Mouse (Mus musculus): ENCODE data around the gene Gopc. TPM values are rescaled to one million over a fixed set of nuclear protein-coding genes. Genes with fewer than 3 reads are reported as not detected.
A peak's percentile ranks its signal among the peaks of the same experiment; 100 is the strongest.

Gopc gene
- polyA plus RNA-seq (2016; fragmentation: Nextera tagmentation; extraction: Ambion mirVana): 9.9 and 10.5 TPM in 2 replicates

DNA sequence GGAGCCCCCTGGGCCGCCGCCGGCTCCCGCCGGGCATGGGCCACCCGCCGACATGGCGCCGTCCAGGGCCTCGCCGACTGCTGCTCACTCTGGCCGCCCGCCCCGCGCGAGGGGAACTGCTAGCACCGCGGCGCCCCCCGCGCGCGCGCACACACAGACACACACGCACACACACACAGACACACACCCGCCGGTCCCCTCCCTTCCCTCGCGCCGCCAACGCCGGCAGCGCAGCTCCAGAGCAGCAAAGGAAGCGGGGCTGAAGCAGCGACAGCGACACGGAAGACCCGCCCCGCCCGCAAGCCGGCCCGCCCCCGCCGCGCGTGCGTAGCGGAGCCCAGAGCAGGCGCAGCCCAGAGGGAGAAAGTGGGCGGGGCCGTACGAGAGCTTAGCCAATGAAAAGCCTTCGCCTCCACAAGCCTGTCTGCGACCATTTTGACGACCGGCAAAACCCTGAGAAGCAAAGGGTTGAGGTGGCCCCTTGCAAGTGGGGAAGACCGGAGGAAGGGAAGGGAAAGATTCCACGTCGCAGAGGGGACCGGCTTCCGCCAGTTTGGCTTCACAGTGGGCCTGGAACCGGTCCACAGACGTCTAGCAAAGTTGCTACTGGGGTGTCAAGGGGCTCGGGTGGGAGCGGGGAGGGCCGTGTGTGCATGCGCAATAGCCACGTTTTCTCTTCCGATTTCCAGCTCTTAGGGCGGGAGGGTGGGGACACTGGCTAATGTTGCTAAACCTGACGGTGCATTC lies at the start of gene Gopc:
Gene Gopc (minus strand): TSS at position 280 of the 747 bp plus-strand sequence.
- H3K9me3 ChIP-seq (replicated peaks): no peaks in the 10 kb centered on the region
- peak within 1 kb of the TSS; percentile 92 for H3K4me2 ChIP-seq
- peak; percentile 96 for ATAC-seq
- H3K27ac ChIP-seq: peak within 1 kb of the TSS; percentile 88
- peak within 1 kb of the TSS; percentile 93 for H3K4me3 ChIP-seq
- peak within 1 kb of the TSS; percentile 96 for H3K9ac ChIP-seq
- no peaks in the 10 kb centered on the region for H3K27me3 ChIP-seq (replicated peaks)
- H3K36me3 ChIP-seq: no peaks in the 10 kb centered on the region
- peaks cover 35% of the 10 kb centered on the region for H3K4me1 ChIP-seq
- 1% methylated on average over 70 of the region's 71 CpGs for WGBS (ENCODE audit: insufficient replicate concordance)

DNA sequence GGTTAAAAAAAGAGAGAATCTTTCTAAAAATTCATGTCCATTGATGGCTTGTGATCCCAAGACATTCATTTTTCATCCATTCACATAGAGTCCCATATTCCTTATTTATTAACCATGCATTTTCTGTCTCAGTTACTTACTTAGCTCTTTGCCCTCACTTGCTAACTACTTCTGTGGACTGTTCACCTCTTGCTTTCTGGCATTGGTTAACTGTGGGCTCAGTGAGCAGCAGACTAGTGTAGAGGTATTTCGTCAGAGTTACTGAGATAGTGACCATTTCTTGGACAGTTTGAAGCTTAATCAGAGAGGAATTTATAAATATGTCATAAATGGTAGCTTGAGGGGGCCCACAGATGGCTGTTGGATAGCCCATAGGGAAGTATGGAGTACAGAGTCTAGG lies 49.0 kb upstream of the Gopc start:
- H3K9me3 ChIP-seq (replicated peaks): no peaks in the 10 kb centered on the region
- H3K4me1 ChIP-seq: 0 out of 2 replicates have a peak, but pooled peaks cover 3% of the 10 kb centered on the region
- ATAC-seq: no peak
- no peak overlapping the region for H3K4me3 ChIP-seq
- no peak overlapping the region for H3K9ac ChIP-seq
- no peak overlapping the region for H3K27ac ChIP-seq
- H3K36me3 ChIP-seq: peaks cover 67% of the 10 kb centered on the region
- no peaks in the 10 kb centered on the region for H3K27me3 ChIP-seq (replicated peaks)
- 71% methylated on average over 1 of the region's 1 CpGs for WGBS (ENCODE audit: insufficient replicate concordance)
- H3K4me2 ChIP-seq: no peak overlapping the region

DNA sequence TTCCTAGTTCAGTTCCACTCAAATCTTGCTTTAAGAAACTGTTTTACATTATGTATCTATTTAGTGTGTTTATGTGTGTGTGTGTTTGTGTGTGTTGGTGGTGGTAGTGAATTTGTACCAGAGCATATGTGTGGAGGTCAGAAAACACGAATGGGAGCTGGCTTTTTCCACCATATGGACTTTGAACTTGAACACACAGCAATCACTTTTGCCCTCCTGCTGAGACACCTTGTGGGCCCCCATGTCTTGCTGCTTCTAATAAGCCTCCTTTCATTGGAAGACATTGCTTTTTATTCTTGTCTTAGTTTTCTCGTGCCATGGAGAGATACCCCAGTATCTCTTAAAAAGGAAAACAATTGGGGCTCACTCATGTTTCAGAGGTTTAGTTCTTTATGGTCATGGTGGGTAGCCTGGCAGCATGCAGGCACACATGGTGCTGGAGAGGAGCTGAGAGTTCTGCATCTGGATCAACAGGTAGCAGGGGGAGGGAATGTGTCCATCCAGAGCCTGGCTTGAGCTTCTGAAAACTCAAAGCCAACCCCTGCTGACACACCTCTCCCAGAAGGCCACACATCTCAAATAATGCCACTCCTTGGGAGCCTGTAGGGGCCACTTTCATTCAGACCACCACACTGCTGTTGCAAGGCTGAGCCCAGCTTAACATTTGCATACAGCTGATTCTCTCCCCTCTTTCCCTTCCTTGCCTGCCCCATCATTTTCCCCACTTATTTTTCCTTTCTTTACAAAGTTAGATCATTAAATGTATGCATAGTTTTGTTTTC lies 45.9 kb upstream of the Gopc start:
- no peak overlapping the region for H3K27ac ChIP-seq
- H3K9me3 ChIP-seq (replicated peaks): no peaks in the 10 kb centered on the region
- 63% methylated on average over 2 of the region's 2 CpGs for WGBS (ENCODE audit: insufficient replicate concordance)
- ATAC-seq: no peak
- H3K4me3 ChIP-seq: no peak overlapping the region
- H3K36me3 ChIP-seq: peaks cover 39% of the 10 kb centered on the region
- no peak overlapping the region for H3K4me2 ChIP-seq
- H3K9ac ChIP-seq: no peak overlapping the region
- H3K27me3 ChIP-seq (replicated peaks): no peaks in the 10 kb centered on the region
- 0 out of 2 replicates have a peak, but pooled peaks cover 10% of the 10 kb centered on the region for H3K4me1 ChIP-seq

DNA sequence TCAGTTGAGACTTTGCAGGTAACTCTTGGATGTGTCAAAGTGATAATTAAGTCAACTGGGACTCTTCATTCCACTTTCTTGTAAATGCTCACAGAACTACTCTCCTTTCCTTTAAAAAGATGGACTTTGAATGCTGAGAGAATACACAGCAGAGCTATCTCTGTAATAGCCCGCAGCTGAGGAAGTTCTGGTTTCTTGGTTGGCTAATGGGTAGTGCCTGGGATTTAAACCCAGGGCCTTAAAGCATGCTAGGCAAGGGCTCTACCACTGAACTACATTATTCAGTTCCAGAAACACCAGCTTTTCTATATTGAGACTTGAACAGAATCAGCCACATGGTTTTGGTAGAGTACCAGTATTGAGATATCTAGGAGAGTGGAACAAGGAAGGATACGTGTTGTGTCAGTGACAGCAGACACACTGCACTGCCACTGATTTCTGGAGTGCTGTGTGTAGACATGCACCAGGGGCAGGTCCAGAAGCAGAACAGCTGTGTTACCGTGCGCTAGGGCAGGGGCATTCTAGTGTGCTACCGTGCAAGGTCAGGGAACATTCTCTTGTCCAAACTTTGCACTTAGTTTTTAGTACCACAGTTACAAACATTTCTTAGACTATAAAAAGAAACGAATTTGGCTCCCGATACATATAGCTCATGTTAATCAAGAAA lies 44.5 kb upstream of the Gopc start:
- no peak overlapping the region for H3K4me2 ChIP-seq
- 0 out of 2 replicates have a peak, but pooled peaks cover 10% of the 10 kb centered on the region for H3K4me1 ChIP-seq
- no peak overlapping the region for H3K27ac ChIP-seq
- no peak overlapping the region for H3K4me3 ChIP-seq
- H3K9me3 ChIP-seq (replicated peaks): no peaks in the 10 kb centered on the region
- H3K27me3 ChIP-seq (replicated peaks): no peaks in the 10 kb centered on the region
- WGBS (ENCODE audit: insufficient replicate concordance): 79% methylated on average over 7 of the region's 7 CpGs
- no peak for ATAC-seq
- peaks cover 26% of the 10 kb centered on the region for H3K36me3 ChIP-seq
- no peak overlapping the region for H3K9ac ChIP-seq

DNA sequence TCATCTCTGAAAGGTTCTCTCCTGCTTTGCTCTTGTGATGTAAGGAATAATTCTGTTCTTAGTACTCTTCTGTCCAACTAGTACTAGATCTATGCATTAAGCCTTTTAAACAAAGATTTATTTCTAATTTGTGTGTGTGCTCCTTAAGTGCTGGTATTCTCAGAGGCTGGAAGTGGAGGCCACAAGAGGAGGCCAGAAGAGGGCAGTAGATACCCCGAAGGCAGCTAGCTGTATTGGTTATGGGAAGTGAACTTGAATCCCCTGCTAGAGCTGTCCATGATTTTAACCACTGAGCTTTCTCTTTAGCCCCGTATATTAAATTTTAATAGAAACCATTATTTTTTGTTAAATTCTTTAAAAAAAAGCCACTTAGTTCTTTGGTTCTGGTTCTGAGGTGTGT lies 41.2 kb upstream of the Gopc start:
- Histone ChIP-seq H3K36me3 (peaks cover 3% of the 10 kb centered on the region; the same call in 1 of the 2 replicates), H3K4me1 (peaks cover 35% of the 10 kb centered on the region), H3K4me3 (no peak overlapping the region), H3K9me3 (replicated peaks) (no peaks in the 10 kb centered on the region), H3K27ac (no peak overlapping the region), H3K27me3 (replicated peaks) (no peaks in the 10 kb centered on the region), H3K4me2 (no peak overlapping the region), H3K9ac (no peak overlapping the region)
- ATAC-seq: no peak
- 50% methylated on average over 2 of the region's 2 CpGs for WGBS (ENCODE audit: insufficient replicate concordance)

DNA sequence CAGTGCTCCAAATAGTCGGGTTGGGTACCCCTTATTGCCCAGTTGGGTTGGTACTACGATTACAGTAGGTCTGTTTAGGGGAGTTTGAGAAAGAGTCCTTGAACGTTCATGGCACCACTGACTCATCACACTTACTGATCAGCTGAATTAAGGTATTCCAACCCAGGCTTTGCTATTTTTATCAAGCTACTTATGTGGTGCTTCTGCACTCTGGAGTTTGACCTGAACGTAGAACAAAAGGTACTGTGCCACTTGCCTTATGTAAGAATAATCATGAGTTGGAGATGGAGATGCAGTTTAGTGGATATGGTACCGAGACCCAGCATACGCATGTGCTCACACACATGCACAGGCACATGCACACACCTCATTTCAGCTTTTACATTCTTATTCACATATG lies 39.8 kb upstream of the Gopc start:
- no peak overlapping the region for H3K9ac ChIP-seq
- no peak overlapping the region for H3K4me2 ChIP-seq
- no peak for ATAC-seq
- 76% methylated on average over 6 of the region's 6 CpGs for WGBS (ENCODE audit: insufficient replicate concordance)
- no peak overlapping the region for H3K27ac ChIP-seq
- peaks cover 41% of the 10 kb centered on the region for H3K4me1 ChIP-seq
- H3K27me3 ChIP-seq (replicated peaks): no peaks in the 10 kb centered on the region
- H3K4me3 ChIP-seq: no peak overlapping the region
- peaks cover 3% of the 10 kb centered on the region; the same call in 1 of the 2 replicates for H3K36me3 ChIP-seq
- no peaks in the 10 kb centered on the region for H3K9me3 ChIP-seq (replicated peaks)

DNA sequence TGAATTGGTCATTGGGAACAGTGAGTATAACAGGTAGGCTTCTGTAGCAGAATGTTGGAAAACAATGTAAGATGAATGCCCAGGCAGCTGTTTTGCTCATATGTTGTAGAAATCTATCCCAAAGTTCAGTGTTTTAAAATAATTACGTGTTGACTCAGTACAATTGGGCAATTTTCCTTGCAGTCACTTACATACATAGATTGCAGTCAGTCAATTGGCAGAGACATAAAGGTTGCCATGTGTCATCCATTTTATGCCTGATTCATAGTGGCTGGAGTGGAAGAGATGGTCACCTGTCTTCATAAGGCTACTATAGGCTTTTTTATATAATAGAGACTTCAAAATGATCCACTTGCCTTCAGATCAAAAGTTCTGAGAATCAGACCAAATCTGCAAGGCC lies 38.6 kb upstream of the Gopc start:
- Histone ChIP-seq H3K27me3 (replicated peaks) (no peaks in the 10 kb centered on the region), H3K9ac (no peak overlapping the region), H3K27ac (no peak overlapping the region), H3K4me2 (no peak overlapping the region), H3K9me3 (replicated peaks) (no peaks in the 10 kb centered on the region), H3K4me1 (peaks cover 50% of the 10 kb centered on the region), H3K4me3 (no peak overlapping the region), H3K36me3 (peaks cover under 1% of the 10 kb centered on the region; the same call in 1 of the 2 replicates)
- ATAC-seq: no peak
- 72% methylated on average over 1 of the region's 1 CpGs for WGBS (ENCODE audit: insufficient replicate concordance)

DNA sequence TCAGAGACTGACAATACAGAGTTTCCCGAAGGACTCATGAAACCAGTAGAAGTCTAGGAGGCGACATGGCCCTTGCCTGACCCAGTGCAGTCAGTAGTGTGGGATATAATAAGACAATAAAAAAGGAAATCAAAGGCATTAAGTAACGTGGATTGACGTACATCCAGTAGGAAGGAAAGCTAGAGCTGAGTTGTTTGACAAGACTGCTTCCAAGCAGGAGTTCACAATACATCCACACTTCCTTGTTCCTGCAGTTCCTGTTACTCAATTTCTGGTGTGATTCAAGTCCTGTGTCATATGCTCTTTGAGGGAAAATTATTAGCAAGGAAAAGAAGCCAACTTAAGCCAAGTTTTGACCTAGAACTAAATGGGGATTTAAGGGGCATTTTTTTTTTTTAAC lies 37.5 kb upstream of the Gopc start:
- H3K4me2 ChIP-seq: peak overlapping the region; percentile 89
- H3K4me1 ChIP-seq: peaks cover 50% of the 10 kb centered on the region
- peak overlapping the region; percentile 95; the same call in 1 of the 2 replicates for H3K9ac ChIP-seq
- H3K27ac ChIP-seq: no peak overlapping the region
- ATAC-seq: no peak
- no peaks in the 10 kb centered on the region for H3K9me3 ChIP-seq (replicated peaks)
- peak overlapping the region; percentile 96 for H3K4me3 ChIP-seq
- WGBS (ENCODE audit: insufficient replicate concordance): 63% methylated on average over 4 of the region's 4 CpGs
- H3K27me3 ChIP-seq (replicated peaks): no peaks in the 10 kb centered on the region
- H3K36me3 ChIP-seq: no peaks in the 10 kb centered on the region

DNA sequence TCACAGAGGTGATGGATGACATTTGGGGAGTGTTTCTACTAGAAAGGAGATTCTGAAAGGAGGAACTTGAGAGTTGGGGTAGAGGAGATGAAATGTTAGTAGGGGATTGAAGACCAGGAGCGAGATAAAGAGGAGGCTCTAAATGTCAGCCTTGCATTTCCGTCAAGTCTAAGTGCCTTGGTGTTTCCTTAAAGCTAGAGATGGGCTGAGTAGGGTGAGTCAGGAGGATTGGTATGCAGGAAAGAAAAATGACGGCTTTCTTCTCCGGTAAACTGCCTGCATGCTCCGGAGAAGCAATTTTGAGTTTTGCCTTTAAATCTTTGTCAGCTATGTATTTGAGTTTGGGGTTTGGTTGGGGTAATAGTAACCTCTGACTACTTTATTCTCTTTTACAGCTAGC lies 37.0 kb upstream of the Gopc start:
- Histone ChIP-seq H3K4me2 (peak overlapping the region; percentile 89), H3K36me3 (no peaks in the 10 kb centered on the region), H3K9ac (peak overlapping the region; percentile 95), H3K9me3 (replicated peaks) (no peaks in the 10 kb centered on the region), H3K27me3 (replicated peaks) (no peaks in the 10 kb centered on the region), H3K27ac (peak overlapping the region; percentile 84; the same call in 1 of the 2 replicates), H3K4me1 (peaks cover 50% of the 10 kb centered on the region), H3K4me3 (peak overlapping the region; percentile 96)
- 23% methylated on average over 5 of the region's 5 CpGs for WGBS (ENCODE audit: insufficient replicate concordance)
- ATAC-seq: no peak

DNA sequence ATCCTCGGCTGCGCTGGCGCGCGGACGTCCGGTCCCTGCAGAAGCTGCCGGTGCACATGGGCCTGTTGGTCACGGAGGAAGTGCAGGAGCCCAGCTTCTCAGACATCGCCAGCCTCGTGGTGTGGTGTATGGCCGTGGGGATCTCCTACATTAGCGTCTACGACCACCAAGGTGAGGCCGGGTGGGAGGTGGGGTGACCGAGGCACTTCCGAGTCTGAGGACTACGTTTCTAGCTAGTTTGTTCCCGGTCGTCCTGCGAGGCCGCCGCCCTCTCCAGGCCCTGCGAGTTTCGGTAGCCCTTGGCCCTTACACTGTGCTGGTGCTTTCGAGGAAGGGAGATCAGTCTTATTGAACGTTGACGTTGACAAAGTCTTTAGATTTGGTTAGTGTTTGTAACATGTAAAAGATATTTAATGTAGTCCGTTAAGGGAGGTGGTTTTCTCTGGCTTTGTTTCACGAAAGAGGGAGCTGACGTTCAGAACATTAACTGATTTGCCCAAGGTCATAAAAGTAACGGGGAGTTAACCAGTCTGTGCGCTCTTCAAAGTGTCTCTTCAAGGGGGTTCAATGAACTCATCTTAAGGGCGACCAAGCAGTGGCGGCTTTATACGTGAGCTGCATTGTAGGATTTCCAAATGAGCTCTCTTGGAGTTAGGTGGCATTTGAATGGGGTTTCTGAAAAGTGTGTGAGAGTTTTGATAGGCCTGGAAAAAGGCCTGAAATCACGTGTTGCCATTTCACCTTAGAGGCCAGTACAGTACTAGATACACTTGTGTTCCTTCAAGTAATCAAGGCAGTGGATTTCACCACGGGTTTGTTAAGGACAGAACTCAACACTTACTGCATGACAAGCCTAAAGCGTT lies 36.3 kb upstream of the Gopc start:
- Histone ChIP-seq H3K36me3 (no peaks in the 10 kb centered on the region), H3K9ac (peak overlapping the region; percentile 95), H3K27ac (peak overlapping the region; percentile 84), H3K9me3 (replicated peaks) (no peaks in the 10 kb centered on the region), H3K4me1 (peaks cover 44% of the 10 kb centered on the region), H3K4me3 (peak overlapping the region; percentile 96), H3K4me2 (peak overlapping the region; percentile 89), H3K27me3 (replicated peaks) (no peaks in the 10 kb centered on the region)
- ATAC-seq: peak; percentile 23
- 2% methylated on average over 39 of the region's 39 CpGs for WGBS (ENCODE audit: insufficient replicate concordance)

DNA sequence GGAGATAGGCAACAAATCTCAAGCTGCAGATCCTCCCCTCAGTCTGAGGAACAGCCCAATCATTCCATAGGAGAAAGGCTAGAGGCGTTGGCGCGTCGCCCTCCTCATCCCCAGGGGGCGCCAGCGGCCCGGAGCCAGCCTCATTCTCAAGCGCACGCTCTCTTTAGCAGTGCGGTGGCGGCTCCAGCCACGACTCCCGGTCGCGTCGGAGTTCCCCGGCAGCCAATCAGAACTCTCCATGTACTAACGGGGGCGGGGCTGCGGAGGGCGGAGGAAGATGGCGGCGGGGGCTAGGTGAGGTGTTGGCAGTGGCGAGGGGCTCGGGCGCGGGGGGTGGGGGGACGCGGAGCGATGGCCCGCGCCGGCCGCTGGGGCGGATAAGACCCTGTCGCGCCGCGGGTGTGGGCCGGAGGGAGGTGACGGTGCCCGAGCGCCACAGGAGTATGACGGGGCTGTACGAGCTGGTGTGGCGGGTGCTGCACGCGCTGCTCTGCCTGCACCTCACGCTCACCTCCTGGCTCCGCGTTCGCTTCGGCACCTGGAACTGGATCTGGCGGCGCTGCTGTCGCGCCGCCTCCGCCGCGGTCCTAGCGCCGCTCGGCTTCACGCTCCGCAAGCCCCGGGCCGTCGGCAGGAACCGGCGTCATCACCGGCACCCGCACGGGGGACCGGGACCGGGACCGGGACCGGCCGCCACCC lies 35.5 kb upstream of the Gopc start, which contains the start of gene Nus1:
Gene Nus1 (plus strand): TSS at position 249 of the 699 bp plus-strand sequence.
- WGBS (ENCODE audit: insufficient replicate concordance): under 1% methylated on average over 76 of the region's 79 CpGs
- ATAC-seq: peak; percentile 97
- Histone ChIP-seq H3K4me1 (peaks cover 44% of the 10 kb centered on the region), H3K27me3 (replicated peaks) (no peaks in the 10 kb centered on the region), H3K9ac (peak within 1 kb of the TSS; percentile 95), H3K9me3 (replicated peaks) (no peaks in the 10 kb centered on the region), H3K4me3 (peak within 1 kb of the TSS; percentile 96), H3K36me3 (no peaks in the 10 kb centered on the region), H3K27ac (peak within 1 kb of the TSS; percentile 84), H3K4me2 (peak within 1 kb of the TSS; percentile 89)

All from liver, embryonic 12.5 days (tissue).